Mouse (Mus musculus) neural tube, embryonic 11.5 days (tissue): ENCODE results near the gene Nr2c2ap. TPM values are rescaled to one million over a fixed set of nuclear protein-coding genes. Genes with fewer than 3 reads are reported as not detected.

ENCODE experiments used
- ATAC-seq: fragments of 200-750 bp; cut with Nextera tagmentation; 2 replicates; pipeline ENCODE4 v1.8.0; 2017; ENCODE audit warnings: moderate number of reproducible peaks, mild to moderate bottlenecking, moderate TSS enrichment, moderate library complexity; ENCODE audit not compliant: insufficient read depth, low FRiP score, low TSS enrichment
- DNase-seq: peaks from one replicate; pipeline ENCODE4 v3.0.0-alpha.2; 2015; ENCODE audit warnings: low spot score
- H3K27ac ChIP-seq: fragments of 300-500 bp; sonication (generic); 2 replicates; pipeline ENCODE4 v1.5.1; 2014; ENCODE audit warnings: low read depth, mild to moderate bottlenecking, low read length
- H3K27me3 ChIP-seq: fragments of 300-500 bp; sonication (generic); 2 replicates; pipeline ENCODE4 v1.6.1; 2014; ENCODE audit warnings: mild to moderate bottlenecking, low read length, mixed read lengths; ENCODE audit not compliant: control insufficient read depth, insufficient read depth
- H3K36me3 ChIP-seq: fragments of 300-500 bp; sonication (generic); 2 replicates; pipeline ENCODE4 v1.6.1; 2014; ENCODE audit warnings: mild to moderate bottlenecking, low read length, moderate library complexity, mixed read lengths; ENCODE audit not compliant: control insufficient read depth, insufficient read depth
- H3K4me1 ChIP-seq: fragments of 300-500 bp; sonication (generic); 2 replicates; pipeline ENCODE4 v1.6.1; 2014; ENCODE audit warnings: low read length, mixed read lengths; ENCODE audit not compliant: control insufficient read depth, insufficient read depth
- H3K4me2 ChIP-seq: fragments of 300-500 bp; sonication (generic); 2 replicates; pipeline ENCODE4 v1.6.1; 2014; ENCODE audit warnings: low read depth, mild to moderate bottlenecking, moderate library complexity
- H3K4me3 ChIP-seq: fragments of 300-500 bp; sonication (generic); 2 replicates; pipeline ENCODE4 v1.5.1; 2014; ENCODE audit warnings: low read depth, low read length
- H3K9ac ChIP-seq: fragments of 300-500 bp; sonication (generic); 2 replicates; pipeline ENCODE4 v1.6.1; 2014; ENCODE audit warnings: mild to moderate bottlenecking, low read length
- H3K9me3 ChIP-seq: fragments of 300-500 bp; sonication (generic); 2 replicates; pipeline ENCODE4 v1.6.1; 2016; ENCODE audit warnings: low read length; ENCODE audit not compliant: control insufficient read depth
- WGBS: fragments of 180-500 bp; shearing (Covaris S2); extraction: QIAGEN DNeasy Blood & Tissue Kit; methylation state at CpG from one replicate; pipeline ENCODE4 v1.1.7; 2014; 5-methylcytosine and 5-hydroxymethylcytosine counted together
- polyA plus RNA-seq: library from polyadenylated mRNA; unstranded; fragments of >200 nt; fragmentation: Nextera tagmentation; extraction: Ambion mirVana; gene quantifications from 2 replicates; pipeline ENCODE4 v1.2.1, GENCODE M21; 2014

The Nr2c2ap gene
- polyA plus RNA-seq = 18.9 and 20.6 TPM in 2 replicates

- ATAC-seq = peak; percentile 71
These were observed at the start of gene Nr2c2ap for GRCm38 (mm10) chr8:70131166-70131883. Gene Nr2c2ap, plus strand, starts transcription at chr8:70131333.

GRCm38 (mm10) chr8:70081976-70082375 lies 49.2 kb upstream of the Nr2c2ap start:
- Histone ChIP-seq H3K9me3 (no peaks in the 10 kb centered on the region), H3K4me3 (no peak overlapping the region), H3K27me3 (peaks cover 45% of the 10 kb centered on the region), H3K36me3 (no peaks in the 10 kb centered on the region), H3K4me2 (no peak overlapping the region), H3K27ac (no peak overlapping the region), H3K4me1 (peaks cover 9% of the 10 kb centered on the region), H3K9ac (no peak overlapping the region)
- no peak for DNase-seq
- WGBS = 83% methylated on average over 2 of the region's 2 CpGs
- no peak for ATAC-seq

More at GRCm38 (mm10) chr8:70131166-70131883, at the start of gene Nr2c2ap:
- under 1% methylated on average over 37 of the region's 37 CpGs for WGBS
- peaks cover 3% of the 10 kb centered on the region for H3K4me1 ChIP-seq
- peak within 1 kb of the TSS; percentile 61 for H3K9ac ChIP-seq
- no peaks in the 10 kb centered on the region for H3K9me3 ChIP-seq
- H3K27me3 ChIP-seq = no peaks in the 10 kb centered on the region
- DNase-seq = peak; percentile 88
- H3K36me3 ChIP-seq = peaks cover 6% of the 10 kb centered on the region
- no peak within 1 kb of the TSS for H3K27ac ChIP-seq
- H3K4me3 ChIP-seq = peak within 1 kb of the TSS; percentile 61
- H3K4me2 ChIP-seq = peak within 1 kb of the TSS; percentile 76

- Histone ChIP-seq H3K27me3 (peaks cover 58% of the 10 kb centered on the region), H3K9ac (peak within 1 kb of the TSS; percentile 18; the same call in 1 of the 2 replicates), H3K4me3 (peak within 1 kb of the TSS; percentile 35), H3K36me3 (no peaks in the 10 kb centered on the region), H3K4me1 (peaks cover 13% of the 10 kb centered on the region), H3K9me3 (no peaks in the 10 kb centered on the region), H3K4me2 (peak within 1 kb of the TSS; percentile 62), H3K27ac (no peak within 1 kb of the TSS)
- ATAC-seq = no peak
- peak; percentile 79 for DNase-seq
- WGBS = 0% methylated on average over 26 of the region's 26 CpGs
These were observed 47.8 kb upstream of the Nr2c2ap start, which contains the start of gene Hapln4 for GRCm38 (mm10) chr8:70083285-70083684. Gene Hapln4, plus strand, starts transcription at chr8:70083457.

- DNase-seq (peak; percentile 47), ATAC-seq (peak; percentile 15; the same call in 1 of the 2 replicates)
- Histone ChIP-seq H3K4me2 (peak overlapping the region; percentile 62), H3K9ac (peak overlapping the region; percentile 18; the same call in 1 of the 2 replicates), H3K4me3 (peak overlapping the region; percentile 35), H3K36me3 (no peaks in the 10 kb centered on the region), H3K9me3 (no peaks in the 10 kb centered on the region), H3K27ac (no peak overlapping the region), H3K27me3 (peaks cover 69% of the 10 kb centered on the region), H3K4me1 (peaks cover 14% of the 10 kb centered on the region)
- under 1% methylated on average over 71 of the region's 71 CpGs for WGBS
These were observed 46.7 kb upstream of the Nr2c2ap start for GRCm38 (mm10) chr8:70084191-70085065.

DNA sequence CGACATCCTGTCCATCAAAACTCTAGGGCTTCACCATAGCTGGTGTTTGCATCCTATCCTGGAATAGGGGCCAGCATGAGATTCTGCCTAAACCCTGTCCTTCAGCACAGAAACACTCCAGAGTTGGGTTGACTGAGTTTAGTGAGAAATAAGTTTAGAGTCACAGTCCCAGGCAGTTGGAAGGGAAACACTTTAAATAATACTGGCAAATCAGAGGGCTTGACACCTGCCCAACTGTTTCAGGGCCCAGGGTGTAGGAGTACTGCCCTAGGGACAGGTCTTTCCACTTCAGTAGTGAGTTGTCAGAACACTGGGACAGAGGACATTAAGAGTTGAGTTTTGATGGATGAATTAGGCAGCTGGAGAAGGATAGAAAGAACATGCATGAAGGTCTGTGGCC lies 45.0 kb upstream of the Nr2c2ap start:
- Histone ChIP-seq H3K27me3 (peaks cover 71% of the 10 kb centered on the region), H3K9ac (no peak overlapping the region), H3K4me3 (no peak overlapping the region), H3K27ac (no peak overlapping the region), H3K9me3 (no peaks in the 10 kb centered on the region), H3K4me1 (peaks cover 16% of the 10 kb centered on the region), H3K36me3 (no peaks in the 10 kb centered on the region), H3K4me2 (no peak overlapping the region)
- 45% methylated on average over 1 of the region's 1 CpGs for WGBS
- ATAC-seq = no peak
- no peak for DNase-seq

DNA sequence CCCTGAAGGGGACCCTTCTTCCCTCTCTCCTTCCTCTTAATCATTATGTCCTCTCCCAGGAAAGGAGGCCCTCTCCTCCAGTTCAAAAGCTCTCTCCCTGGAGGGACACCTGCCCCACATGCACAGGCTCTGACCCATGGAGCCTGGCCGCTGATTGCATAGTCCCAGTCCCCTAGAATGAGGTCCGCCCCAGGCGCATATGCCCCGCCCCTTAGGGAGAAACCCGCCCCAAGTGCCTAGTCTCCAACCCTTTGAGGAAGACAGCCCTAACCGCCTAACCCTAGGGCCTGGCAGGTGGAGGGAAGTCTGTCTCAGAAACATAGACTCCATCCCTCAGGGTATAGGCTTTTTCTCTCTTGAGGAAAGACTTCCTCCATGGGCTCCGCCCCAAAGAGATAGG lies 43.9 kb upstream of the Nr2c2ap start:
- WGBS = 2% methylated on average over 7 of the region's 7 CpGs
- H3K9me3 ChIP-seq = no peaks in the 10 kb centered on the region
- peaks cover 16% of the 10 kb centered on the region for H3K4me1 ChIP-seq
- no peak for ATAC-seq
- H3K4me3 ChIP-seq = no peak overlapping the region
- no peaks in the 10 kb centered on the region for H3K36me3 ChIP-seq
- no peak overlapping the region for H3K4me2 ChIP-seq
- no peak for DNase-seq
- no peak overlapping the region for H3K27ac ChIP-seq
- H3K27me3 ChIP-seq = peaks cover 71% of the 10 kb centered on the region
- no peak overlapping the region for H3K9ac ChIP-seq

- Histone ChIP-seq H3K4me1 (peaks cover 15% of the 10 kb centered on the region), H3K4me3 (peak overlapping the region; percentile 31), H3K27ac (no peak overlapping the region), H3K36me3 (no peaks in the 10 kb centered on the region), H3K9ac (peak overlapping the region; percentile 29), H3K9me3 (no peaks in the 10 kb centered on the region), H3K4me2 (peak overlapping the region; percentile 65), H3K27me3 (peaks cover 66% of the 10 kb centered on the region)
- peak; percentile 58 for ATAC-seq
- WGBS = 3% methylated on average over 56 of the region's 56 CpGs
- DNase-seq = peak; percentile 79
These were observed 43.1 kb upstream of the Nr2c2ap start for GRCm38 (mm10) chr8:70087836-70088650.

GRCm38 (mm10) chr8:70089296-70089960 lies 41.7 kb upstream of the Nr2c2ap start:
- 53% methylated on average over 9 of the region's 9 CpGs for WGBS
- H3K4me2 ChIP-seq = no peak overlapping the region
- no peak overlapping the region for H3K4me3 ChIP-seq
- no peak overlapping the region for H3K9ac ChIP-seq
- no peaks in the 10 kb centered on the region for H3K36me3 ChIP-seq
- peaks cover 52% of the 10 kb centered on the region for H3K27me3 ChIP-seq
- DNase-seq = peak; percentile 43
- peaks cover 8% of the 10 kb centered on the region for H3K4me1 ChIP-seq
- ATAC-seq = no peak
- H3K27ac ChIP-seq = no peak overlapping the region
- no peaks in the 10 kb centered on the region for H3K9me3 ChIP-seq
